Mouse (Mus musculus): ENCODE data around the gene Setx.

The Setx gene

DNA sequence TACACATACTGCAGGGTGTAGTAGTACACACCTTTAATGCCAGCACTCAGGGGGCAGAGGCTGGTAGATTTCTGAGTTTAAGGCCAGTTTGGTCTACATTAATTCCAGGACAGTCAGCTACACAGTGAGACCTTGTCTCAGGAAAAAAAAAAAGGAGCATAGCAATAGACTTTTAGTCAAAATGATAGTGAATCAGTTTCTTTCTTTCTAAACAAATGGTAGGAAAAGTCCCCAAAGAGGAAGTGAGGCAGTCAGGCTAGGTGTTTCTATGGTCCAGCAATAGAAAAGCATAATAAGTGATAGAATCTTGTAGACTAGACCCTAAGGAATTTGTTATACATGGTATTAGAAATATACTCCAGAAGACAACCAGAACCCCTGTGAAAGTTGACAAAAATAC is 11.2 kb downstream of the Setx start:
- DNase-seq (ENCODE audit: low read depth, low spot score), result no peak

DNA sequence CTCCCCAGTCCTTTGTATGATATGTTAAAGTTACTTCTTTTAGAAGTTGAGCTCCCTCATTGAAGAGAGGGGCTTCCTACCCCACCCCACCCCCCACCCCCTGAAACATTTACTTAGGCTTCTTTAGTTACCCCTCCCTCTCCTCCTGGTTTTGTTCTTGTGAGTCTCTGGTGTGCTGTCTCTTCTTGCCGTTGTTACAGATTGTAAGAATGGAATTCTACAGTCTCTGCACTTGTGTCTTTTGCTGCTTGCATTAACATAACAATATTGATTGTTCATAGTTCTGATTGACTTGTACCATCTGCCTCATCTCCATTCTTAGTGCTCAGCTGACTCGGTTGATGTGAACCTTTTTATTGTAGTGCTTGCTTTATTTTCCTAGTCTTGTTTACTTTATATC is 28.0 kb downstream of the Setx start:
- DNase-seq (ENCODE audit: low read depth, low spot score), result no peak

DNA sequence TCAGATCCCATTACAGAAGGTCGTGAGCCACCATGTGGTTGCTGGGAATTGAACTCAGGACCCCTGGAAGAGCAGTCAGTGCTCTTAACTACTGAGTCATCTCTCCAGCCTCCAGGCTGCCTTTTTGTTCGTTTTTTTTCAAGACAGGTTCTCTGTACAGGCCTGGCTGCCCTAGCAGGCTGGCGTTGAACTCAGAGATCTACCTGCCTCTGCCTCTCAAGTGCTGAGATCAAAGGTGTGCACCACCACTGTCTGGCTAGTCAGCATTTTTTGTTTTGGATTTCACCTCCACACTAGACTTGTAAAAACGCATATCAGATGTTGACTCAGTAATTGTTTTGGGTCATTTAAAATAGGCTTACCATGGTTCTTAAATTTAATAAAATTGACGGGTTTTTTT is 44.1 kb downstream of the Setx start:
- no peak for DNase-seq (ENCODE audit: low read depth, low spot score)

DNA sequence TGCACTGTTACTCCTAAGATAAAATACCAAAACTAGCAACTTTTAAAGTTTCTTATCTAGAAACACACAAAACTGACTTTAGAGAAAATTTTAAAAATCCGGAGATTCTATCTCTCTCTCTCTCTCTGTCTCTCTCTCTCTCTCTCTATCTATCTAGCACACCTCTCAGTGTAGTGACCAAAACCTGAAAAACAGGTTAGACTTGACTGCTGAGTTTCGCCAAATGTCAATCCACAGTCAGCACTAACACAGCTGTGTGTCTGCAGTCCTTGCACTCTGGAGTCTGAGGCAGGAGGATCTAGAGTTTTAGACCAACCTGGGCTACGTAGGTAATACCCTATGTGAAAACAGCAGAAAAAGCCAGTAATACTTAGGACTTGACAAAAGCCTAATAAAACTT is 50.9 kb downstream of the Setx start:
- DNase-seq (ENCODE audit: low read depth, low spot score), result no peak

DNA sequence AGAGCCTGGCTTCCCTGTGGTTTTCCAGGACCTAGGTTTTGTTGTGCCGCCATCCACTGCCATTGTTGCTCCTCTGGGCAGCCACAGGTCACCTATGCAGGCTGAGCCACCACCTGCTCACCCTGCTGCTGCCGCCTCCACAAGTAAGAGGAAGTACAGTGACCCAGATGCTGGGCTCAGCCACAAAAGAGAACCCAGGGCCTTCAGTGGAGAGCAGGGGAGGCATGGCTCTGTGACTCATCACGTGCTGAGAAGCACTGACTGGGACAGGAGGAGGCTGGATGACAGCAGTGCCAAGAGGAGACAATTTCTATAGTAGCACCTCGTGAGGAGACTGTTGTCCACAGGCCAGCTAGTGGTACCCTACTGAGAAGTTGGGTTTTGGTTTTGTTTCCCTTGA is 55.8 kb downstream of the Setx start:
- DNase-seq (ENCODE audit: low read depth, low spot score), result no peak

DNA sequence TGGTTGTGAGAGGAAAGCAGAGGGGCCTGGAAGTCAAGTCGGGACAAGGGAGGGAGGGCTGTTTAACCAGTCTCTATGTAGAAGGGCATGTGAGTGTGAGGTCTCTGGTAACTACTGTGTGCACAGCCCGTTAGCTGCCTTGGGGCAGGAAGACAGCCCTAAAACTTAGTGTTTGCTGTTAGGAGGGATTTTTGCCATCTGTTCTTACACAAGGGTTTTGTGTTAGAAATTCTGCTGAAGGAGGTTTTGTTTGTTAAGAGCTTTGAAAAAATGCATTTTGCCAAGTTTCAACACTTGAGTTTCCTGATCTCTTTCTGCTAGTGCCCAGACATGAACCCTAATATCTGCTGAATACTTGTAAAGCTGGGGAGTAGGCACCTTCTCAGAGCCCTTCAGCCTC is 57.1 kb downstream of the Setx start:
- no peak for DNase-seq (ENCODE audit: low read depth, low spot score)

DNA sequence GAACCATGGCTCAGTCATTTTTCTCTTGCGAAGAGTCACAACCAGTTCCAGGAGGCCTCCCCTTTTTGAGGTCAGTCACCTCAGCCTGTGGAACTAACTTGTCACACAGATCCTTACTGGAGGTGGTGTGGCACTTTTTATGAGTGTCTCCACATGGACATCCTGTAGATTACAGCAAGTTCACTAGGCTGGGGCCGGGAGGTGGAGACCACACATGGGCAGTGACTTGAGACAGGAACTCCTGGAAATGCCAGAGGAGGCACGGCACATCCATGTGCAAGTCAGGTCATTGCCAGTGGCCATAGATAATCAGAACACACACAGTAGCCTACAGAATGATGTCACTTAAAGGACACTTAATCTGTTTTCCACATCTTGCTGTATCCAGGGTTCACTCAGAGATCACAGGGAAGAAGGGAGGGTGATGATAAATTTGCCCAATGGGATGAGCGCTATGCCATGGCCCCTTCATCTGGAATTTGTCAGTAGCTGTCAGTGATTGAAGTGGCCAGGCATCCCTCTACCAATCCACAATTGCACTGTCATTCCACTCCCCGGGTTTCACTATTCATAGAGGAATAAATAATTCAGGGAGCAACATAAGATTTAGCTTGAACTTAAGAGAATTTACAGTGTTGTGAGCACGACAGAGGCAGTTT is 59.4 kb downstream of the Setx start:
- no peak for DNase-seq (ENCODE audit: low read depth, low spot score)

DNA sequence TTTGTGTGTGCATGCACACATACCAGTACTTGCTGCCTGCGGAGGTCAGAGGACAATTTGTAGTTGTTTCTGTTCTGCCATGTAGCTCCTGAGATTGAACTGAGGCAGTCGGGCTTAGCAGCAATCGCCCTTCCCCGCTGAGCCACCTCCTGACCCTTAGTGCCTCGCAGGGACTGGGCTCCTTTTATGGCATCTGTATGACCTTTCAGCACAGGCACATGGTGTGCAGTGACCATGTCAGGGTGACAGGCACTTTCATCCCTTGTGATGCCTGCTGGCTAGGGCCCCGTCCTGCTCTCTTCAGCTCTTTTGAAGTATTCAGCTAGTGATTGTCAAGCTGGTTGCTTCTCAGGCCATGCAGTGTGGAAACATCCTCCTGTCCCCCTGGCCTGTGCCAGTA is 62.2 kb downstream of the Setx start:
- no peak for DNase-seq (ENCODE audit: low read depth, low spot score)

DNA sequence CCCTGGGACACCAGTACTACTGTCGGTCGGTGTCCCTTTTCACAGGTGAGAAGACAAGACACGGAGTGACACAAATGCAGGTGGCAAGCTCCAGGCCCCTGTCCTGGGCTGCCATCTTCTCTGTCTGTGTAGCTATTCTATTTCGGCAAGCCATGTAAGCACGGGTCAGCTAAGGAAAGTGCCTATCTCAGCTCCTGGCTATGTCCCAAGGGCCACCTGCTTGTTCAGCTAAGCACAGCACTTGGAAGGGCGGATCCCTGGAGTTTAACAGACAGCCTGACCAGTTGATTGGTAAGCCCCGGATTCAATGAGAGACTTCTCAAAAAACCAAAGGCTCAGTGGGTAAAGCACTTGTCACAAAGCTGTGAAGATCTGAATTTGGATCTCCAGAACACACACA is 66.4 kb downstream of the Setx start:
- DNase-seq (ENCODE audit: low read depth, low spot score), result no peak

DNA sequence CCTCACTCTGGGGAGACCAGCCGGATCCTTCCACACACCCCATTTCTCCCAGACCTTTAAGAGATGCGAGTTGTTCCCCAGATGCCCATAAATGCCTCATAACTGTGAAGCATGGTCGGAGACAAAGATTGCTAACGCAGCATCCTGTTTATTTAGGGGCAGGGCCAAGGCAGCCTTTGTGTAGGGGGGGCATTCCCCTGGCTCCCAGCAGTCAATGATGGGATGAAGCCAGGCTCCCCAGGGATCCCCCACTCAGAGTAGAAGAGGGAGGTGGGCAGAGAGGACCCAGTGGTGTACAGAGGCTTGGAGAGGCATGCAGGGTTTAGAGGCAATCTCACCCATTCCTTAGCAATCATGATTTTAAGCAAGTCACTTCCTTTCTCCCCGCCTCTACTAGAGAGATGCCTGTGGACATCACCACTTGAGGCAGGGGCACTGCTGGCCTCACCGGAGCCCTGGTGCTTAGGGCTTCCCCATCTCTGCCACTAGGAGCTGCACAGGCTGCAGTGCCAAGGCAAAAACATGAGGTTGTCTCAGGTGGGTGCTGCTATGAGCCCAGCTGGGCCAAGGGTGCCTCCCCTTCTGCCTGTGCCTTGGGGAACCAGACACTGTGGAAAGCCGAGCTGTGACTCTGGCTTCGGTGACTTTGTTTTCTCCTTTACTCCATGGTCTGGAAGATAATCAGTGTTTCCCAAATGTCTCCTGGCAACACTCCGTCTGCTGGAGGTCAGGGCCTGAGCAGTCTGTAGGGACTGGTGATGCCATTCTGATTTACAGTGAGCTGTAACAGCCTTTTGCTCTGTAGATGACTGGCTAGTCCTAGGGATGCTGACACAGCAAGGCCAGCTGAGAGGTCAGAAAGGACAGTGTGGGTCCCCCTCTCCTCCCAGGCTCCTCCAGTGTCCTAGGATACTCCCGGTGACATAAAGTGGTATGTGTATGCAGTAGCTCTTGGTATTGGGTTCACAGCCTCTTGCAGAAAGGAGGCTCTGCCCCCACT is 67.5 kb downstream of the Setx start:
- DNase-seq (ENCODE audit: low read depth, low spot score), result no peak

DNA sequence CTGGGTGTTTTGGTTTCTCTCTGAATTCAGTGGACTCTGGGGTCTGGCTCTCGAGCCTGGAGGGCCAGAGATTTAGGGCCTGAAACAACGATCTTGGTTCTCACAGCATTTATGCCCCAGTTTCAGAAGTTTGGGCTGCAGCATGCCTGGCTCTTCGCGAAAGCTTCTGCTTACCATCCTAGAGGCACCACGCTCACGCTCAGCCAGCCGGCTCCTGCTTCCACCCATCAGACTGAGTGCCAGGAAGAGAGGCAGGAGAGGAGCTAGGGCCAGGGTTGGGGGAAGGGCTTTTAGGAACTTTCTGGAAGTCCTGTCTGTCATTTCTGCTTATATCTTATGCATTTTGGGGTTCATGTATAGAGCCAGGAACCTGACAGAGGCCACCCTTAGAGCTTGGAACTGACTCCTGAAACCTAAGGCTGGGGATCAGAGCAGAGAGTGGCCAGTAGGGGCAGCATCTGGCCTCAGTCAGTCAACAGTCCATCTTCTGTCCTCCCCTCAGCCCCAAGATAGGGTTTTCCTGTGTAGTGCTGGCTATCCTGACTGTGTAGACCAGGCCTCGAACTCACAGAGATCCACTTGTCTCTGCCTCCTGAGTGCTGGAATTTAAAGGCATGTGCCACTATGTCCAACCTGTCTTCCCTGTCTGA is 68.8 kb downstream of the Setx start:
- DNase-seq (ENCODE audit: low read depth, low spot score), result no peak

DNA sequence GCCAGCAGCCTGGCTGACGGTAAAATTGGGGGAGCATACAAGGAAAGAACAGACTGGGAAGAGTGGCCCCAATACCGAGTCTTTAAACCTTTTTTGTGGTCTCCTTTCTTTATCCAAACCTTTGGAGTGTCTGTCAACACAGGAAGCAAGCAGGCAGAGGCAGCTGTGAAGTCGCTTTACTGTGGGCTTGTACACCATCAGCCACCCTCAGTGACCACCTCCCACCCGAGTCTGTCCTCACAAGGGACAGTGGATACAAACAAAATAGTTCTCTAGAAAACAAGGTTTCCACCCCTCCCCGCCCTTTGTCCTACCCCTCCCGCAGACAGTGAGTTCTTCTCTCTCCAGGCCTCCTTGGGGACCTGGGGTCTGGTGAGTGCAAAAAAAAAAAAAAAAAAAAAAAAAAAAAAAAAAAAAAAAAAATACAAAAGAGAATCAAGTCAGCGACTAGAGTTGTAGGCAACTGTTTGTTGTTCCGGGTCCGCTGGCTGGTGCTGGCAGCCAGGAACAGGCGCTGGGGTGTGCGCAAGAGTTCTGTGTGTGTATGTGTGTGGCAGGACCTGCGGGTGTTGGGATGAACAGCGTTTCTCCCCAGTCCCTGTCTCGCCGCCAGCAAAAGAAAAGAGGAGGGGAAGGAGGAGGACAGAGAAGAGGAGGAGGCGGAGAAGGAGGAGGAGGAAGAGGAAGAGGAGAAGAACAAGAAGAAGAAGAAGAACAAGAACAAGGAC is 70.0 kb downstream of the Setx start:
- DNase-seq (ENCODE audit: low read depth, low spot score), result no peak

DNA sequence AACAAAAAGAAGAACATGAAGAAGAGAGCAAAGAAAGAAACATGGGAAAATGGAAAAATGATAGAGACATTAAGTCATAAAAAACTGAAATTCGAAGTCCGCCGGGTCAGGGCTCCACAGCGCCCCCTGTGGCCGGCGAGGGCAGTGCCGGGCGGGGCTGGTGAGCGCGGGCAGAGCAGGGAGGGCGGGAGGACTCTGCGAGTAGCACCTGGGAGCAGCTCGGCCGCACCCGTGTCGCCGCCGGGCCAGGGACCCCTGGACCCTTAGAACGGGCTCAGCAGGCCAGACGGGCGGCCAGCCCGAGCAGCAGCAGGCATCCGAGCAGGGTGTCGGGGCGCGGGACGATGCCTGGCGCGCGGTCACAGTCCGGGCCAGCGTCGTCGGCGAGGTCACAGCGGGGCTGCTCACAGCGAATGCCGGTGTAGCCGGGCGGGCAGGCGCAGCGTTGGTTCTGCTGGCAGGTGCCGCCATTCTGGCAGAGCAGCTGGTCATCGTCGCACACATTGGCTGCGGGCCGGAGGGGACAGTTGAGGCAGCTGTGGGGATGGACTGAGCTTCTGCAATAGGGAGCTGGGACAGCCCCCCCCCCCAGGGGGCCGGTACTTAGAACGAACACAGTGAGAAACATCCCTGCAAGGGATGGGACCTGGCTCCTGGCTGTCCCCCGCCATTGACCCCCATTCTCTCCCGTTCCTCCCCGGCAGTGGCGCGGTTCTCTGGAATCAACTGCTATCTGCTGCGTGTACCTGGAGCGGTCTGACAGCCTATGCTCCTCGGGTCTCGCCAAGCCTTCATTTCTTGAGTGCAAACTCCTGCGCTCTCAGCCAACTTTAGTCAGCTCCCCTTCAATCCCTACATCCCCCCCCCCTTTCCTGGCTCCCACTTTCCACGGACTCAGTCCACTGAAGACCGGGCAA is 70.8 kb downstream of the Setx start:
- no peak for DNase-seq (ENCODE audit: low read depth, low spot score)

DNA sequence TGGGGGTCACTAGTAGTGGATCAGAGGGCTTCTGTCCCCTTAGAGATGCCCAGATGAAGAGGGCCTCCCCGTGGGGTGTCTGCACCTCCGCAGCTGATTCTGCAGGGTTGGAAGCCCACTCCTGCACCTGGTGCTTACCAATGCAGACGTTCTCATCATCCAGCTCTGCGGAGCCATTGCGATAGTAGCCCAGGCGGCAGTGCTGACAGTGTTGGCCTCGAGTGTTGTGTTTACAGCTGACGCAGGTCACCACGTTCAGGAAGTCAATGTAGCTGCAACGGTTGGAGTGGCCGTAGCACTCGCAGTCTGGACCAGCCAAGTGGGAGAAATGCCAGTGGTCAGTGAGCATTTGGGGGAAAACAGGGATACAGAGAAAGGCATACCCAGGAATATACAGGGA is 72.9 kb downstream of the Setx start:
- no peak for DNase-seq (ENCODE audit: low read depth, low spot score)

DNA sequence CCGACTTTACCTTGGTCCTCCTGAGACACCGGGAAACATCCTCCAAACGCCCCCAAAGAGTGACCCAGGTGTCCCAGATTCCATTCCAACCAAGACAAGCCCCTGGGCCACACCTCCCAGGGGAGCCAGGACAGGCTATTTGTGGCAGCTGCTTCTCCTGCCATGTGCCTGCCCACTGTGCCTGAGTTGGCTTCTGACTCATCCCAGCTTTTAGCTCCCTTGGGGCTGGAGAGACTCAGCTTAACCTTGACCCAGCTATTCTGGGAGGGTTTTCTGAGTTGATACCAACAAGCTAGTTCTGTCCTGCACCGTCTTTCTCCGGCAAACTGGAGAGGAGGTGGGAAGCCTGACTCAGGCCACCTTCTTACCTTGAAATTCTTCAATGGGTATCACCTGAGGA is 74.5 kb downstream of the Setx start:
- no peak for DNase-seq (ENCODE audit: low read depth, low spot score)

DNA sequence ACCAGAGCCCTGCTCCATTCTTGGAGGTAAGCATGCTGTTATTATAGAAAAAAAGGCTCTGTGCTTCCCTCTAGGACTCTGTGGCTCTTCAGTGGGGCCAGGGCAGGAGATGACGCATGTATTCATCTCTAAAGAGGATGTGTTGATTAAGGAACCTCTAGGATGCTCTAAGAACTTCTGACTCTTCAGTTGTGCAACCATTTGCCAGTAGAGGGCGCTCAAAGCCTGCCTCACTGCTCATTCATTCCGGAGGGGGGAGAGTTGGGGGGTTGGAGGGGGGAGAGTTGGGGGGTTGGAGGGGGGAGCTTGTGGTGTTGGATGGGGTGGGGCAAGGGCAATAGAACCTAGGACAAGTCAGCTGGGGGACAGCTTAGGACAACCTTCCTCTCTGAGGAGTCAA is 75.9 kb downstream of the Setx start:
- DNase-seq (ENCODE audit: low read depth, low spot score), result no peak

DNA sequence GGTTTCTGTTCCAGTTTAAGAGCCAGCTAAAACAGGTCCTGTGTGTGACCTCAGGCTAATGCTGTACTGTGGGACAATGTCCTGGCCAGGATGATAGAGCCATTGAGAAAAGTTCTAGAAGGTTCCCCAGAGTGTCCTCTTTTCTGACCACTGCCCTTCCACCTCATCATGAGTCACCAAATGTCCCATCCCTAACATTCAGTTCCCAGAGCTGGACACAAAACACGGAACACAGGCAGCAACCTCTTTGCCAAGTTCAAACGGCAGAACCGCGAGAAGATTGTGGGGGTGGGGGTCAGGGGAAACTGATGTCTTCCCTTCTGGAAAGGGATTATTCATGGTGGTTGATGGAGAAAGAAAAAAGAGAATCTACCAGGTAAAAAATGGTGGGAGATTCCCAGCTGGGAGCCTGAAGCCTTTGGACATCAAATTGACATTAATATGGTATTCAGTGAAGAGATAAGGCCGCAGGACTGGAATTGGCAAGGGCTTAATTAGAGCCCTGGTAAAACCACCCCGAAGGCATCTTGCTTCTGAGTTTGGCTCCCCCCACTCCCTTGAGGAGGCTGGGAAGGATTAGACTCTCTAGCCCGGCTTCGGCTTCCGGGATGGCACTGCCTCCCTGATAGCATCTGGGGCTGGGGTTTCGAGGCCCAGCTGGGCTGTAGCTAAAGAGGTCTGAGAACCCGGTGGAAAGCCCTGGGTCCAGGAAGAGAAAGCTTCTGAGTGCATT is 77.4 kb downstream of the Setx start:
- no peak for DNase-seq (ENCODE audit: low read depth, low spot score)

DNA sequence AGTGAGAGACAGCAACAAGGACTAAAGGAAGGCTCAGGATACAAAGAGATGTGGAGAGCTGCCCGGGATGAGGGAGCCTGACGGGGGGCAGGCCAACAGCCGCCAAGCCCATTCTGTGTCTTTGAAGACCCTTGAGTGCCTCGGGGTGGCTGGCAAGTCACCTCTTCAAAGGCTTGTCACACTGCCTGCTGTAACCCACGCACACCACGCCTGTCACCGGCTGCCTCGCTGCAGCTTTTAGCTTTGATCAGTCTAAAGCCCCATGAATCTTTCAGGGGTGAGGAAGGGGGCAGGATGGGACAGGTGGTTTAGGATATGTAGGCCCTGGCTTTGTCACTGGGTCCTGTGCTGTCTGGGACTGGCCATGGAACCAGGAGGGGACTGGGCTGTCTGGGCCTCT is 82.2 kb downstream of the Setx start:
- DNase-seq (ENCODE audit: low read depth, low spot score), result no peak

DNA sequence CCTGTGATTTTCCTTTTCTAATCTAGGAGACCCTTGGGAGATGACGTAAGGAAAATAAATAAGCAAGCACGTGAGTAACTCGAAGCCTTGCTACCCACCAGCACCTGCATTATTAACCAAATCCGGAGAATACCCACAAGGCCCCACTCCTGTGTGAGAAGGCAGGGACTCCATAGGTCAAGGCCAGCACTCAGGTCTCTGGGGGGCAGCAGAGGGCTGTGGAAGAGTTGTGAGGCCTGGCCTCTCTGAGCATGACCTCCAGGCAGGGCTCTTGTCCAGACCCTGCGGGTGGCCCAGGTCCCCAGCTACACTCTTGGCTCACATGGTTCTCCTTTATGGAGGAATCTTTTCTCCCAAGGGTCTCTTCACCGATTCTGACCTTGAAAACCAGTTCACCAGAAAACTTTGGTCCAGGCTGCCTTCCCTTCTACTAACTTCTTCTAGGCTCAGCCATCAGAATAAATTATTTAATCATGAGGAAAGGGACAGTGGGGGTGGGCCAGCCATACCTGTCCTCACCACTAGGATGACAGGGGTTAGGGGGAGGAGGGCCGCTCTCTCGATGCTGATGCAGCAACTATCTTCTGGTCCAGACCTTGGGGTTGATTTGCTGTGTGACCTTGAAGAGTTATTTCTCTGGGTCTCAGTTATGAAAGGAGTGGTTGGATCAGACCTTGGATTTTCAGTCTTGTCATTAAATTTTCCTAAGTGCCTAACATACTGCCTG is 92.5 kb downstream of the Setx start:
- DNase-seq (ENCODE audit: low read depth, low spot score), result no peak

DNA sequence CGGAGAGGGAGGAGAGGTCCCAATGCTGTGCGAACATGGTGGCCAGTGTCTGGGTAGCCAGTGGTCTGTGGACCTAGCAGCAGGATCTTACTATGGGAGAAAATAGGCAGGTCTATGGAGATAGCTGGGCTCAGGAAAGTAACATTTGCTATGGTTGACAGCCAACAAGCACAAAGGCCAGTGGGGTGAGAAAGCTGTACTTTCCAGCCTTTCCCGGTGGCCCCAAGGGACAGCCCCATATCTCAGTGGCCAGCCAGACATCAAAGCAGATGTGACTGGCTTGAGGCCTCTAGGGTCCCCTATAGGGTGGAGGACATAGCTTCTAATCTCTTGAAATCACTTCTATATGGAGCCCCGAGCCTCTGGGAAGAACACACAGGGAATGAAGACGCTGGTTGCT is 93.1 kb downstream of the Setx start:
- DNase-seq (ENCODE audit: low read depth, low spot score), result no peak

Data from WW6 (cell line).